Mouse (Mus musculus) T-helper 2 cell (primary cell): ENCODE data around the gene Olah.

Experiments
- in situ Hi-C: fragments of 300-600 bp; cut with MboI, MseI; formaldehyde crosslinking; loops from one replicate; pipeline ENCODE4 v1.15.1; 2025; ENCODE audit warnings: high pct_unique_total_duplicates

Gene Olah

DNA sequence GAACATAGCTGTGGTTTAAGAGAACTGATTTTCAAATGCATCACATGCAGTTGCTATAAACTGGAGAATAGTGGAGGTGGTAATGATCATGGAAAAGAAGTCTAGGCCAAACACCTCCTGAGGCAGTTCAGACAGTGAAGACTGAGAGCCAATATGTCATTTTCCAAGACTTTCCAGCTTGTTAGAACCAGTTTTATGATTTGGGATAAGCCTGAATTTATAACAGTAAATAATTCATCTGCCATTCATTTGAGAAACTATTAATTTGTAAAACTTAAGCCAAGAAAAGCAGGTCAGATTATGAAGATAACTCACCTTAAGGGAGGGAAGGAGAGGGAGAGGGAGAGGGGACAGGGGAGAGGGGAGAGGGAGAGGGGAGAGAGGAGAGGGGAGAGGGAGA is 43.9 kb downstream of the Olah start:
- in situ Hi-C loops, result no loop called here

DNA sequence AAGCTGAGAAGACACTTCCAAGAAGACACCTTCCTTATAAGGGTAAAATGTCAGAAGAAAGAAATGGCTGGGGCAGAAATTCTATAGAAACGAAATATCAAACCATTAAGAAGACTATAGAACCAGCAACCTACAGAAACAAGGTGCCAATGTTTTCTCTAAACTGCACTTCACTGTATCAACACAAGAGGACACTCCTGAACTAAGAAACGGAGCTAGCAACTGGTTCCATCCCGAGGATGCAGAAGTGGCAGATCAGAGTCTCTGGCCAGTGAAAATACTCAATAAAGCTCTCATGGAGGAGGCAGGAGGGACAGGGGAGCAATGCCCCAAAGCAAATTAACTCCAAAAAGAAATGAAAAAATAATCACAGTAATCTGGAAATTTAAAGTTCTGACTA is 48.1 kb downstream of the Olah start:
- in situ Hi-C loops, result loop anchor here (5.0 to 10.0 kb wide), 2 partner anchors 43 to 66 kb away; no protein-coding TSS in a partner anchor

DNA sequence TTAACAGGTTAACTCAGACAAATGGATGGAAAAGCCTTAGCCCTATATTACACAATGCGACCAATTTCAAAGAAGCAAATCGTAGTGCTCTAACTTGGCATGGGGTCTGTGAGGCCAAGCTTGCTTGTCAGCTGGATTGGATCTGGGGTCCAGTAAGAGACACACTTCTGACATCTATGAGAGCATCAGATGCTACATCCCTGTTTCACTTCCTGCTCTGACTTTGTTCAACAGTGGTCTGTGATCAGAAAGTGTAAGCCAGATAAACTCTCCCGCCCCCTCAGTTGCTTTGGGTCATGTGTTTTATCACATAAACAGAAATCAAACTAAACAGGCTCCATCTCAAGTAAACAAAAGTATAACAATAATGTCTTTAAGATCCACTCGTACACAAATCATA is 48.6 kb downstream of the Olah start:
- in situ Hi-C loops, result loop anchor here (5.0 to 10.0 kb wide), 2 partner anchors 44 to 66 kb away; no protein-coding TSS in a partner anchor

DNA sequence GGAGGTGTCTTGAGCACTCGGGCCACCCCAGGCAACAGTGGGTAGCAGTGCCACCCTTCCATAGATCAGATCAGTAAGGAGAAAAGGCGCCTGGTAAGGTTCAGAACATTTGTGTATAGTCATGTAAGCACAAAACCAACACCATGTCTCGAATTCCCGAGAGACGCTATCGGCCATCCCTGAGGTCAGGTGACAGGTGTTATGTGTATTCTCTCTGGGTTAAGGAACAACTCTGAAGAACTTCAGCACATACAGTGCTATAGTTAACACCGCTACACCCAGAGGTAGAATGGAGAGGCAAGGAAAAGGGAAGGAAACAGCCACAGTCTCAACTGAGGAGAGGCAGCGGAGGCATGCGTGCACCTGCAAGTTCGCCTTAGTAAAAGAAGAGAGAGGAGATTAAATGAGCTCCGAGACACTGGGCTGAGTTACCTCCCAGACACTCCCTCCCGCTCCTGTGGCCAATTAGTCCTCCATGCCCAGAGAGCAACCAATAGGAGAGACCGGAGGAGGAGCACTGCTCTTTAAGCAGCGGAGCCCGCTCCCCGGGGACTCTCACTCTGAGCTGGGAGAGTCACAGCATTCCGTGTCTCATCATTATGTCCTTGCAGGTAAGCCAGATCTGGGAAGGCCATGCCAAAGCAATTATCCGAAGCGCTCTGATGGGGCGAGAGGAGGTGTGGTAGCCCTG is 61.3 kb downstream of the Olah start, which contains the start of gene Acbd7:
Gene Acbd7 (plus strand): TSS at position 558 of the 691 bp plus-strand sequence.
- in situ Hi-C loops, result loop anchor here (10.0 kb wide), 1 partner anchor 51 kb away; the partner anchor contains the start of gene Nmt2

DNA sequence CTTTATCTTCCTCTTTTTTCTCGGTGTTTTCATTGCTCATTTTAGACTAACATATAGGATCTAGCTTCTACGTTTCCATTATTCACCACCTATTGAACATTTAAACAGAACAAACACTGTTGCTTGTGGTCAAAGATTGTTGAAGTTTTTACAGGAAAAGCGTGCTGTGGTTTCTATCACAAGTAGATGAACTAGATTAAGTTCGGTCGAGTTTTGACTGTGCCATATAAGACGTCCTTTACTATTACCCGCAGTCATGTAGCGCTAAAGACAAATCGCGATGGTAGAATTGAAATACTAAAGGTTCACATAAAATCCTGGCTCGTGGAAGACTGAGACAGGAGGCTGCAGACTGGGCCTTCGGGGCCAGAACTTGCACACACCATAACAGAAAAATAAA is 63.2 kb downstream of the Olah start:
- in situ Hi-C loops, result loop anchor here (10.0 kb wide), 1 partner anchor 49 kb away; the partner anchor contains the start of gene Nmt2

DNA sequence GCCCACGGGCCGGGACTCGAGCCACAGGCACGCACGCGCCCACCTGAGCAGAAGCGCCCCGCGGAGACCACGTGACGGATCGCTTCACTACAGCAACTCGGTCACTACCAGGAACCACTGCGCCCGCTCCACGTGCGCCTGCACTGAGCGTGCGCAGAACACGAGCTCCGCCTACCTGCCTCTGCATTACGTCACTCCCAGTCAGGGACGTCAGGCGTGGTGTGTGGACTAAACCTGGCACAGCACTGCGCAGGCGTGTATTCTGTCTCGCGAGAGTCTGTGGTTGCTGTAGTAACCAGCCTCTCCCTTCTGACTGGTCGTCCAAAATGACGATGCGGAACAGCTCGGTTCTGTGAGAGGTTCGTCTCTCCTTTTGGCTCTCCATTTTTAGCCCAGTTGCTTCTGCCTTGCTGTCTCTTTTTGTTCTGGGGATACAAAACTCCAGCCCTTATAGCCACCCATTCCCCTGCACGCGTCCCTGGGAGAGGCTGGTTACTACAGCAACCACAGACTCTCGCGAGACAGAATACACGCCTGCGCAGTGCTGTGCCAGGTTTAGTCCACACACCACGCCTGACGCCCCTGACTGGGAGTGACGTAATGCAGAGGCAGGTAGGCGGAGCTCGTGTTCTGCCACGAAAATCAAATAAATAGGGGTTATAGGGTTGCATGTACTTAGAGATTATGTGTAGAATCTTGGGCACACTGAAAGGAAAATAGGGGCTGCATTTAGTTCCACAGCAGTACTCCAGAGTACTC is 64.3 kb downstream of the Olah start, which contains the start of gene Rpp38:
Gene Rpp38 (minus strand): TSS at position 160 of the 759 bp plus-strand sequence.
- in situ Hi-C loops, result loop anchor here (10.0 kb wide), 1 partner anchor 48 kb away; the partner anchor contains the start of gene Nmt2

DNA sequence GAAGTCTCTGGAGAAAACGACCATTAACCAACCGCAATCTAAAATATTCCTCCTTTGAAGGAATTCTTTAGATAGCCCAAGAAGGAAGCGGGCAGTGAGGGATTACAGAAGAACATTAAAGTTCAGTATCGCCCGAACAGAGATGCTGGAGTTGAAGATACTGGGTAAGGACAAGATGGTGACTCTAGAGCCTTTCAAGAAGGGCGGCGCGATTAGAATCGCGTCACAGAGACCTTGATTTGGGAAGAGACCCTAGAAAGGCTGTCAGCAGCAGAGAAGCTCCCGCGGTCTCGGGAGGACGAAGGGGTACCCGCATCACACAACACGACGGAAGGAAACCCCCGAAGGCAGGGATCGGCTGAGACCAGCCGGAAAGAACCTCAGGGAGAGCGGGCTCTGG is 65.0 kb downstream of the Olah start:
- in situ Hi-C loops, result loop anchor here (10.0 kb wide), 1 partner anchor 47 kb away; the partner anchor contains the start of gene Nmt2

DNA sequence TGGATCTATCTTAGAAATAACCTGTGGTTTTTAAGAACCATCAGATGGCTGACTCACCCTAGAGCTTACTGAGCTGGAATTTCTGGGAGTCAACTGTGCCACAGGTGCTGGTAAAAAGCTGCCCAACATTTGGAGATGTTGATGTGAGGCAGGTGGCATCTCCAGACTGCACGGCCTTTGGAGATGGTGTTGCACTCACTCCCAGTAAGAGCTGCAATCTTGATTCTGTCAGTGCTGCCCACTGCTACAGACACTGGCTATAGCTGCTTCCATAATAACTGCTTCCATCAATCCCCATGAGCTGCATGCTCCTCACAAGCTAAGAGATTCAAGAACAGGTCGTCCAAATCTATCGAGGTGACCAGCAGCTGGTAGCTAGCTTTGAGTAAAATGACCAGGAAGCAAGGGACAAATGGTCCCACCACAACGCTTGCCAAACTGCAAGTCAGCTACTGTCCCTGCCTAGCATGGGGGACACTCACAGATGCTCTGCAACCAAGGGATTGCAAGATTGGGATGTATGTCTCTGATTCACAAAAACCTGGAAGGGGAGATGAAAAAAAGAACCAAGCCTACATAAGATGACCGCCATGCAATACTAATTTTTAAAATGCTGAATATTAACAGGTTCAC is 65.8 kb downstream of the Olah start:
- in situ Hi-C loops, result loop anchor here (10.0 kb wide), 1 partner anchor 46 kb away; the partner anchor contains the start of gene Nmt2

DNA sequence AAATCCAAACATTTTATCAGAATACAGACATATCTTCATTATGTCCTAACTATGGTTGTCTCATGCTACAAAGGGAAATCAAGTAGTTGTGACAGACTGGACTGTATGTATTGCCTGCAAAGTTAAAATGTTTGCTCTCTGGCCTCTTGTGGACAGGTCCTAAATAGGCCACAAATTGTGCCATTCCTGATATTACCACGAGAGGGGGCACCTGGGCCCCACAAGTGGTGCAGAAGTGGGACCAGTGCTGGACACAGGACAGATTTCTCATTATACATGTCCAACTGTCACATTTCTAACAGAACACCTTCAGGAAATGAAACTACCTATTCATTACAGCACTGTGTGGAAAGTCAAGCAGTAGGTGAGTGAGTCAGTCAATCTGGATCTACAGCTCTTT is 69.7 kb downstream of the Olah start:
- in situ Hi-C loops, result no loop called here

DNA sequence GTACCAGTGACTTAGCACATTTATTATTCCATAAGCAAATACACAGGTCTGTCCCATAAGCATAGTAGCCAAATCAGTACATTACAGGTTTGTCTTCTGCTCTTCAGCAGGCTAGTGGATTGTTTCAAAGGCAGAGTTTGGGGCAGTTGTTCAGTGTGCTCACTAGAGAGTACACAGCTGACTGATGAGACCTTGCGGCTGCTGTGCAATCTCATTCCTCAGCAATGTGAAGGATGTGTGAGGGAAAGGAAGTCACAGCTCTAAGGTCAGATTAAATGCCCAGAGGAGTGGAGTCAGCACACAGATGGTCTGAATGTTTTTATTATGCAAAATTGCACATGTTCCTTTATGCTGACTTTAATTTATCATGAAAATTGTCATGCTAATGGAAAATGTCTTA is 70.5 kb downstream of the Olah start:
- in situ Hi-C loops, result no loop called here

DNA sequence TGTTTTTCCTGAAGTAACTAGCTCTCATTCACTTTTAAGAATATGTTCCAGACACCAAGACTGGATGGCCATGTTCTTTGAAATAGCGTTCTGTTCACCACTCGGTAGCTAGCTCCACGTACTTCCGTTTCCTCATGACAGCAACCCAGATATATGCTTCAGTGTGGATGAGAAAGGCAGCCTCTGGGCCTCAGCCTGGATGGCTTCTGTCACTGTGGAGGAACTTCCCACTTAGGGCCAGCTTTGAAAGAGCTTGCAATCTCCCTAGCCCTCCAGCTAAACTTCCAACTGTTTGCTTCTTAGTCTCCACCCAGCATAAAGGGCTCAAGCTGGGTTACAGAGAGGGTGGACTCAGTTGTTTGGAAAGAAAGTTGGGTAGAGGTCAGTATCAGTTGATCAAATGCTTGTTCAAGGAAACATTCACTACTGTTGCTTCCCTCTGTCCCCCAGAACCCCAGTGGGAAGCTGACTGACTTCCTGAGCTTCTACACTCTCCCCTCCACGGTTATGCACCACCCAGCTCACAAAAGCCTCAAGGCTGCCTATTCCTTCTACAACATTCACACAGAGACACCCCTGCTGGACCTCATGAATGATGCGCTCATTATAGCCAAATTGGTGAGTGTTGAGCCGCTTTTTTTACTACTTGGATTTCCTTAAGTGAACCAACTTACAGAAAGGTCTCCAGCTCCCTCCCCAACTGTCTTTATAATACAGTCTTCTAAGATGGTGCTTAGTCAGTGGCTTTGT is 72.5 kb downstream of the Olah start:
- in situ Hi-C loops, result no loop called here

DNA sequence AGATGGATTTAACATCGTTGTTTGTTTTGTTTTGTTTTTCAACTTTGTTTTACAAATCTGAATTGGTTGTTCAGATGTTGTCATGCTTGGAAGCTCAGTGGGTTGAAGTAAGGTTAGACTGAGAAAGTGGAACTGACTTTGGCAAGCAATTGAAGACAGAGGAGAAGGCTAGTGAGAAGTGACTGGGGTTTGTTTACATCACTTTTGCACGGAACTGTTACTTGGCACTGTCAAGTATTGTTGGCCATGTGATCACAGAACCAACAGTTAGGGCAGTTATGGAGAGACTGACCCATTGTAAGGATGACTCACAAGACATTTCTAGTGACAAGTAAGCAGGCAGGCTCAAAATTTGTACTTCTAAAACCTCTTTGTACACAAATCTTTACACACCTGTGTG is 73.9 kb downstream of the Olah start:
- in situ Hi-C loops, result no loop called here

DNA sequence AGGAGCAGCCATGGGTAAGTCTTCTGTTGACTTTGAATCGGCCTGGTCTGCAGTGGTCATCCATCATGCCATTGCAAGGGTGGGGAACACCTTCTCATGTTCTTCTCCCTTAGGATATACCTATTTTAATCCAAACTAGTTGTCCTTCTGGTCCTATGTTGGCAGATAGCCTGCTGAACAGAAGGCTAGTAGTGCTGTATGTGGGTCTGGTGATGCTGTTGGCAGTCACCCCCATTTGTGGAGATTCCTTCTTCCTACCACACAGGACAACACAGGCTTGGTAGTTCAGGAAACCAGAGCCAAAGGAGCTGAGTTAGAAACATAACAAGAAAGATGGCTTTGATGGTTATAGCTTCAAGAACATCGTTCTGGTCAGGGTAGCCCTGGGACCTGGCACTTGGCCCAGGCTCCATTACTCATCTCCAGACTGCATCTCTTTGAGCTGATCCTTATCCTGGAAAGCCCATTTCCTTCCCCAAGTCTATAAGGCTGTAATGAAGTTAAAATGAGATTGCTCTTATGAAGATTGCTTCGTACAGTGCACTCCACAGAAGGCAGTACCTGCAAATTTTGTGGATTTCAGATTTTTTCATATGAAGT is 91.5 kb downstream of the Olah start:
- in situ Hi-C loops, result no loop called here

DNA sequence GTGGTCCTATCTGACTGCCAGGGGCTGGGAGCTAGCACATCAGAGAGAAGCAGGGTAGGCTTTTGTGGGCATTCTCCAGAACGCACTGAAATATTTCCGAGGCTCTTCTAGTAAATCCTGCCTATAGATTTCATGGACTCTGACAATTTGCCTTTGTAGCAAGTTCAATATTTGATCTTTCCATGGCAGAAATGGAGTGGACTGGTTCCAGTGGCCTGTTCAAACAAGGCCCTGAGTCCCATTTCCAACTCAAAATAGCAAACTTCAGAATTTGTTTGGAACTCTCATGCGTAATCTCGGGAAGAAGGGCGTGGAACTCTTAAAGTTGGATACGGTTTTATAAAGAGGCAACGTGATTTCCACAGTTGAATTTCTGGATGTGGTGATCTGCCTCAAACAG is 101.2 kb downstream of the Olah start:
- in situ Hi-C loops, result no loop called here

DNA sequence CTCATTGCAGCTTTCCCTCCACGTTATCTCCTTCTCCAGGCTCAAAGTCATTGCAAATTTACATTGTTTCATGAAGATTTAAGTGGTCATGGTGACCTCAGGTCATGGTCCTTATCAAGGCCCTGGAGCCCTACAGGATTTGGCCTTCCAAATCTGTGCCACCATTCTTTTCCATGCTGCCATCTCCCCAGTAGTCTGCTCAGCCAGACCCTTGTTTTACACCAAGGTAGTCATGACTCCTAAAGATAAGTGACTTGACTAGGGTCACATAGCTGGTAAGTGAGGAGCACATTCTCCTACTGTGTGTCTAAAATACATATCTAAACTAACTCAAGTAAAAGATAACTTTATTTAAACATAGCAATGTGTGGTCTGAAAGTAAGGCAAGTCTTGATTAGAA is 104.8 kb downstream of the Olah start:
- in situ Hi-C loops, result no loop called here
